Mouse (Mus musculus): ENCODE measurements around the gene Ptprk.

- TF ChIP-seq POLR2A (IDR thresholded peaks at IDR 0.05; ENCODE audit: borderline replicate concordance, control insufficient read depth, low read depth, low read length): no peak
- TF ChIP-seq CTCF (IDR thresholded peaks at IDR 0.05; ENCODE audit: control insufficient read depth, insufficient read depth, low read length): no peak
Observed at GRCm38 (mm10) chr10:28542754-28543153, 468.1 kb downstream of the Ptprk start.

Measured in bone marrow, adult 2 months (tissue).